Mouse (Mus musculus) common myeloid progenitor, adult 5-6 weeks (primary cell): ENCODE measurements around the gene Thop1. TPM values are rescaled to one million over a fixed set of nuclear protein-coding genes. Genes with fewer than 3 reads are reported as not detected.
"Not testable (repeated sequence)": the region's sequence is repeated elsewhere in the genome, so short reads cannot be mapped to it uniquely, and the experiment has no call there.

ENCODE experiments used
- ATAC-seq: replicated peaks from 2 replicates; pipeline ENCODE4 v1.8.0; 2016; ENCODE audit warnings: low read depth, mild to moderate bottlenecking, moderate TSS enrichment, inconsistent platforms; ENCODE audit not compliant: poor library complexity, severe bottlenecking
- total RNA-seq: library from RNA; stranded (forward); fragments of 200-1000, 187-1606 nt; gene quantifications from 2 replicates; pipeline ENCODE4 v1.2.3, GENCODE M21; 2017

The Thop1 gene
- total RNA-seq, 1 experiment from 2014 or later: 25.9 TPM

DNA sequence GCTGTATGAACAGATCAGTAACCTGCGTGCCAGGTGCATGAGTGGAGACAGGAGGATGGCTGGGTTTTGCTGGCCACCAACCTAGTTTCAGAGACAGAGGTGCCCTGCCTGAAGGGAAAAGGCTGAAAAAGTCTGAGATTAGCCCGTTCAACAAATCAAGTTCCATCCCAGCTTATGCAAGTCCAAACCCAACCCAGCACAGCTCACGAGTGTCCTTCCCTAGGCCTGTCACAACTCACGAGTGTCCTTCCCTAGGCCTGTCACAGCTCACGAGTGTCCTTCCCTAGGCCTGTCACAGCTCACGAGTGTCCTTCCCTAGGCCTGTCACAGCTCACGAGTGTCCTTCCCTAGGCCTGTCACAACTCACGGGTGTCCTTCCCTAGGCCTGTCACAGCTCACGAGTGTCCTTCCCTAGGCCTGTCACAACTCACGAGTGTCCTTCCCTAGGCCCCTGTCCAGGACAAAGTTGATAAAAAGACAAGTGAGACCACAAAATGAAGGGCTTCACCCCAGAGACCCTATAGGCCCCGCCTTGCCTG, 14.0 kb upstream of the Thop1 start:
- not testable (repeated sequence) for ATAC-seq

DNA sequence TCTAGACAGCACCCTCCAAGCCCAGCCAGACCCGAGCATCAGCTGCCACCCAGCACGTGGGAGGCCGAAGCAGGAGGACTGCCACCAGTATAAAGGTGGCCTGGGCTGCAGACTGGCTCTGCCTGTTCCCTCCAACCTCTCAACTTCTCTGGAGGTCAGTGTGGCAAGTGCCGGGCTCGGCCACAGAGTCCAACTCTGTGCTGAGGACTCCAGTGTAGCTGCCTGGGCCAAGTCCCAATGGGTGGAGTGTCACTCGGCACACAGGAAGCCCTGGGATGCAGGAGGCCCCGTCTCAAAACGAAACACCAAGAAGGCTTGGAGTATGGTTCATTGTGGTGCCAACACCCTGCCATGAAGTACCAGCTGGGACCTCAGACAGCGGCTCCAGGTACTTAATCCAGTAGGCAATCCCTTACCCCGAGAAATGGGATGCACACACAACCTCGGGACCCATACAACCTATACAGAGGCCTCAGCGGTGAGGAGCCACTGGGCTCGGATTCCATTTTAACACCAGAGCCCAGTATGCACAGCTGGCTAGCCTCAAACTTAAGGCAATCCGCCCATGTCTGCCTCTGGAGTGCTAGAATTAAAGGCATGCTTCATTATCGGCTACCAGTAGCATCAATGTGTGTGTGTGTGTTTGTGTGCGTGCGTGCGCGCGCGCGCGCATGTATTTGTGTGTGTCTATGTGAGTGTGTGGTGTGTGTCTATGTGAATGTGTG, 12.3 kb upstream of the Thop1 start:
- ATAC-seq: no peak

- no peak for ATAC-seq
Measured at GRCm38 (mm10) chr10:81058896-81059295, 10.9 kb upstream of the Thop1 start.

DNA sequence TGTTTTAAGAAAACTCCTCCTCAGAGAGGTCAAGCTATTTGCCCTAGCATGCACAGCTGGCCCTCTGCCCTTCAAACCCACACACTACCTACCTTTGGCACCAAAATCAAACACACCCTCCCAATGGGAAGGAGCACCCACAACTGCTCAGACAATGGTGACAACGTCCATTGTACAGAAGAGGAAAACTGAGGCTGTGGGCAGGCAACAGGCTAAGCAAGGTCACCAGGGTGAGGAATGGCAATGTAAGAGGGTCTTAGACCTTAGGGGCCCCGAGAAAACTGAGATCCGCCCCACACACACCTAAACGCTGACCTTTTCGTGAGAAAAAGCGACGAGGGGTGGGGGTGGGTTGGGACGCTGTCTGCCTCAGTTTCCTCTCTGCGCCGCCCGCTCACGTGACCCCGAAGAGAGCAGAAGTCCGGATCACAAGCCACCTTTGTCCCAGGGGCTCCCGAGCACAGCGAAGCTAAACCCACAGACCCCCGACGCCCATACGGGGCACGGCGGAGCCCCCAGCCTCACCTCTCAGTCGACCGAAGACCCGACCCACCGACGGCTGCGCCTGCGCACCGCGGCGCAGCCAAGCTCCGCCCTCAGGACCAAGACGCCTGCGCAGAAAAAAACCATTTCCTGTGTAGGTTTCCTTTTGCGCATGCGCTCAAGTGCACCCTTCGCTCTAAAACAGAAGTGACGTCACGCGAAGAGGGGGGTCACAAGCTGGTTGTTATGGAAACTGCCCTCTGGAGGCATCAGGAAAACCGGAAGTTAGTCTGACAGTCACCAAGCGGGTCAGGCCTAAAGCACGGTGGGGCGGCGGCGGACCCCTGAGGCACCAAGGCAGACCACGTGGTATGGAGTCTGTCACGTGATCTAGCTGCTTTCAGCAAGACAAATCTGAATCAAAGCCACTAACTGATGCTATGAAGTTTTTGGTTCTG, 10.0 kb upstream of the Thop1 start, which contains the start of gene Sgta:
Gene Sgta, minus strand, starts transcription at position 579 of the 941 bp plus-strand sequence.
- peak; percentile 97 for ATAC-seq

DNA sequence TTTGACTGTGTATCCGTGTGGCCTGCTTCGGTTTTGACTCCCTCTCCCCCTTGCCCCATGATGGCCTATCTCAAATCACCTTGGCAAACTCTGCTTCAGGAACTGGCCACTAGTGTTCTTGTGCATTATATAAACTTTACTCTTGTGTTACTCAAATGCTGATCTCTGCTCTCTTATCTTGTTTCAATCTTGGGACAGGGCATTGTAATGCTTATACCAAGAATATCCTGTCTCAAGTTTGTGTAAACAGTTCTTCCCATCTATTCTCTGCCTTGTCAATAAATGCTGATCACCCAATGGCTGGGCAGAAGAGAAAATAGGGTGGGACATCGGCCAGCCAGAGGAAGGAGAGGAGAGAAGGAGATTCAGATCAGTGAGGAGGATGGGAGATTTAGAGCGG, 7.1 kb upstream of the Thop1 start:
- ATAC-seq: no peak

DNA sequence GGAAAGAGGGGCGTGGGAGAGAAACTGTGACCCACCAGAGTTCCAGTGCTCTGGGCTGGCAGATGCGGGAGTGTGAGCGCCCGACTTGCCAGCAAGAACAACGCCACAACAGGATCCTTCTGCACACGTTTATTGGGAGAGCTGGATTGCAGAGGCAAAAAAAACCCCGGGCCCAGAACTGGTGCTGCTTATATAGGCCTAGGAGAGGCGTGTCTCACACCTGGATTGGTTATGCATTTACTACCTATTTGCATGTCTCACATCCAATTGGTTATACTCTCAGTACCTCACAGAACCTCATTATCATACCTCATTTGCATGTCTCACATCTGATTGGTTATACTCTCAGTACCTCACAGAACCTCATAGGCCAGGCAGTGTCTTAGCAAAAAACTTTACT, 5.3 kb upstream of the Thop1 start:
- not testable (repeated sequence) for ATAC-seq

DNA sequence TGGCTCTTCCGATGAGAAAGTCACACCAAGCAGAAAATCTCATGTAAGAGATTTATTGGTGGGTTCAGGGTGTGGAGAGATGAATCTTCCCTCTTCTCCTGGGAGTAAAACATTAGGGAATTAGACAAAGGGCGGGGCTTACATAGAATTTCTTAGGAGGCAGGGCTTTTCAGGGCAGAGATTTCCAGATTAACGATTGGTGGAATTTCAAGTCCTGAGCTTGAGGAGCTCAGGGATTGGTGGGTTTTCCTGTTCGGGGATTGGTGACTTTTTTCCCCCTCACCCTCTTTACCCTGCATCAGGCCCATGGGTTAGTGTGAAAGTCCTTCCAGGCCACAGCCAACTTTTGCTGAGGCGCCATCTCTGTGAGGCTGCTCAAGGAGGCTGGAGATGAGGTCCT, 1.1 kb upstream of the Thop1 start:
- ATAC-seq: no peak

DNA sequence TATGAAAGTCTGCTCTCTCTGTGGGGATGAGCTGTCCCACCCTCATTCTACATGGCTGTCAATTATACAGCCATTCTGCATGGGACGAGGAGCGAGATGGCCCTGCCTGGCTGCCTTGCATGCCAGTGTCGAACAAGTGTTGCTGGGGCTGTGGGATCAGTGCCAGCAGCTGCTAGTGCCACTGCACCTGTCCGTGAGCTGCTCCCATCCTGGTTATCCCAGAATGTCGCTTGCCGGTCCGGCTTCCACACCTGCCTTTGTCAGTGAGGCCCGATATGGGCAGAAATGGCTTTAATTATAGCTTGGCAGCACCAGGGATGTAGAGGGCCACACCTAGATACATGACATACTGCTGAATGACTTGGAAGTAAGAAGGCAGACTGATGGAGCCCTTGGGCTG, 2.5 kb downstream of the Thop1 start:
- no peak for ATAC-seq

- ATAC-seq: no peak
Measured at GRCm38 (mm10) chr10:81073464-81073863, 3.6 kb downstream of the Thop1 start.

DNA sequence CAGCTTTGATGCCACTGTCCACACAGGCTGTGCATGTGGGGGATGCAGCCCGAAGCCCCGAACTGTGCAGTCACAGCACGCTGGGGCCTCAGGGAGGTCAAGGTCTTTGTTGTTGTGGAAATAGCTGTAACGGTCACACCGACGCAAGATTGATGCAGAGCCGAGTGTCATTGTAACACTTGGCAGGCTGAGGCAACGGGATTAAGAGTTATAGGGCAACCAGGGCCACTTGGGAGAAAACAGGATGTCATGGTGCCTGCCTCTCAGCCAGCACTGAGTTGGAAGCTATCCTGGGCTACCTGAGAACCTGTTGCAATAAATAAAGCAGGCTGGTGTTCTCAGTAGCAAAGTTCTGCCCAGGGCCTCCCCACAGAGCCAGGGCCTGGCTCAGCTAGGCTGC, 5.9 kb downstream of the Thop1 start:
- no peak for ATAC-seq

GRCm38 (mm10) chr10:81076356-81076755, 6.5 kb downstream of the Thop1 start:
- no peak for ATAC-seq

GRCm38 (mm10) chr10:81077916-81078315, 8.1 kb downstream of the Thop1 start:
- ATAC-seq: no peak

DNA sequence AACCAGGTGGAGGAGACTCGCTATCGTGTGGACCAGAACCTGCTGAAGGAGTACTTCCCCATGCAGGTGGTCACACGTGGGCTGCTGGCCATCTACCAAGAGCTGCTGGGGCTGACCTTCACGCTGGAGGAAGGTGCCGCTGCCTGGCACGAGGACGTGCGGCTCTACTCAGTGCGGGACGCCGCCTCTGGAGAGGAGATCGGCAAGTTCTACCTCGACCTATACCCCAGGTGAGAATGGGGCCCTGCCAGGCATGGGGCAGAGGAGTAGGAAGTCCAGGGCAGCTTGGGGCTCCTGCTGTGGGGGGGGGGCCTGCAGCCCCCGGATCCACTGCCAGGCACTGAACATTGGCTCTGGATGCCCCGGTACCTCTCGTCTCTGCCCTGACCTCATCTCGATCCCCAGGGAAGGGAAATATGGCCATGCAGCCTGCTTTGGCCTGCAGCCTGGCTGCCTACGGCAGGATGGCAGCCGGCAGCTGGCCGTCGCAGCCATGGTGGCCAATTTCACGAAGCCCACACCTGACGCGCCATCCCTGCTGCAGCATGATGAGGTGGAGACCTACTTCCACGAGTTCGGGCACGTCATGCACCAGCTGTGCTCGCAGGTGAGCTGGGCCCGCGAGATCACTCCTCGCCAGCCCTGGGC, 10.3 kb downstream of the Thop1 start:
- no peak for ATAC-seq

- ATAC-seq: peak; percentile 84
Measured at GRCm38 (mm10) chr10:81082168-81082960, 12.5 kb downstream of the Thop1 start.

GRCm38 (mm10) chr10:81087021-81087420, 17.2 kb downstream of the Thop1 start:
- no peak for ATAC-seq

DNA sequence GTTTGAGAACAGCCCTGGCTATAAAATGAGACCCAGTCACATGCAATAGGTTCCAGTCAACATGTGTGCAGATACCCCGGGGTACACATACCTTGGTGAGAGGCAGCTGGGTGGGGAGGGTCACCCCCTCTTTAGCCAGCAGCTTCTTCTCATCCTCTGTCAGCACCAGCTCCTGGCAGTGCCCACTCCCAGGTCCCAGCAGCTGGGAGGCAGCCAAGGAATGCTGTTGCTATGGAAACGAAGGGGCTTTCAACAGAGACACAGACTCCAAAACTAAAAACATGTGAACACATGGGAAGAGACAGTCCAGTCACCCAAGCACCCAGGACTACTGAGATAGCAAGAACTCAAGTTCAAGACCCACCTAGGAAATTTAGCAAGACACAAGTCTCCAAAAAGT, 19.4 kb downstream of the Thop1 start:
- no peak for ATAC-seq

GRCm38 (mm10) chr10:81090621-81091020, 20.8 kb downstream of the Thop1 start:
- ATAC-seq: no peak

DNA sequence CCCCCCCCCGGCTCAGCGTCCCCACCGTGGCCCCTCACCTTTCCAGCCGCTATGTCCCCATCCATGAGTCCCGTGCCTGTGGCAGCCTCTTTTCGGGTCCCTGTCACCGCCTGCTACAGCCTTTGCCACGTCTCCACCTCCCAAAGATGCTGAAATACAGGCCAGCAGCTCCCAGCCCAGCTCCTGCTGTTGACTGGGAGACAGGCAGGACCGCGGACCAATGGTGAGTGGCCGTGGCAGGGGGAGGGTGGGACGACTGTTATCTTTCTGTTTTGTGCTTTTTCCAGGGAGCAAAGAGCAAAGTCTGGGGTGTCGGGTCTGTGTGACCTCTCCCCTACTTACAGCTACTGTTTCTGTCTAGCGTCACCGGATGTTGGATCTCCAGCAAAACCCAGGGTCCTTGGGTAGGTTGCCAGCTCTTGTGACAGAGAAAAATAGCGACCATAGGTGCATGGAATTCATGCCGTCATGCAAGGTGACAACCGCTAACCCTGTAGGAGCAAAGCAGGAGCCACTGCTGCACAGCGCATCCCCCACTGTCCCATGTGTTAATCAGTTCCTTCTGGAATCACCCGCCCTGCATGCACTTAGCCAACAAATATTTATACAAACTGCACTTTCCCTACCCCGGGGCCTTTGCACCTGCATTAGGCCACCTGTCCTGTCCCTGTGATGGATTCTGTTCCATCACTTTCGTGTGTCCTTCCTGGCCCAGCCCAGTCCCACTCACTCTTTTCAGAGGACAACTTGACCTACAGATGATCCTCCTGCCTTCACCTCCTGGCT, 22.8 kb downstream of the Thop1 start:
- ATAC-seq: 0 out of 2 replicates have a peak, but pooled peaks have one; percentile 34
